Mouse (Mus musculus): ENCODE data around the gene Polr2a.

Gene Polr2a

DNA sequence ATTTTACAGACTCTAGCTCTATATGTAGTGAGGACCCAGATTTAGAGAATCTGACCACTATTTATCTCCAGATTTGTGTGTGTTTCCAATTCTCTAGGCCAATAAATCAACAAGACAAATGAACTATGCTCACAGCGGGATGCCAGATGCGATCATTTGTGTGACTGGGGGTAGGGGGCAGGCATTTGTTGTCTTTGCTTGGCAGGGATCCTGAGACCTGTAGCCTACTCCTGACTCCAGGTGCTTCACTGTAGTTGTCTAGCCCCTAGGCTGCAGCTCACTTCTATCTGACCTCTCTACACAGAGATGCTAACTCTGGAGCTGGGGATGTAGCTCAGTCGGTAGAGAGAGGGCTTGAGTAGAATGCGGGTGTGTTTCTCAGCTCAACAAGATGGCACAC, 23.4 kb upstream of the Polr2a start:
- no peak for DNase-seq

DNA sequence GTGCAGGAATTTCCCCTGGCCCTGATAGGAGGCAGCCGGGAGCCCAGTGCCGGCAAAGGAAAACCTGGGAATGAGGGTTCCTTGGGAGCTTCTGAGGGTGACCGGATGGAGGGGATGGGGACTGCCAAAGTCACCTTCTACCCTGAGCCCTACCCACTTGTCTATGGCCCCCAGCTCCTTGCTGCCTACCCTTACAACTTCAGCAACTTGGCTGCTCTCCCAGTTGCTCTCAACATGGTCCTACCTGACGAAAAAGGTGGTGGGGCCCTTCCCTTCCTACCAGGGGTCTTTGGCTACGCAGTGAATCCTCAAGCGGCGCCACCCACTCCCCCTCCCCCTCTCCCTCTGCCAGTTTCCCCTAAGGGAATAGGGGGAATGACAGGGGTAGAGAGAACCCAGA, 20.5 kb upstream of the Polr2a start:
- no peak for DNase-seq

DNA sequence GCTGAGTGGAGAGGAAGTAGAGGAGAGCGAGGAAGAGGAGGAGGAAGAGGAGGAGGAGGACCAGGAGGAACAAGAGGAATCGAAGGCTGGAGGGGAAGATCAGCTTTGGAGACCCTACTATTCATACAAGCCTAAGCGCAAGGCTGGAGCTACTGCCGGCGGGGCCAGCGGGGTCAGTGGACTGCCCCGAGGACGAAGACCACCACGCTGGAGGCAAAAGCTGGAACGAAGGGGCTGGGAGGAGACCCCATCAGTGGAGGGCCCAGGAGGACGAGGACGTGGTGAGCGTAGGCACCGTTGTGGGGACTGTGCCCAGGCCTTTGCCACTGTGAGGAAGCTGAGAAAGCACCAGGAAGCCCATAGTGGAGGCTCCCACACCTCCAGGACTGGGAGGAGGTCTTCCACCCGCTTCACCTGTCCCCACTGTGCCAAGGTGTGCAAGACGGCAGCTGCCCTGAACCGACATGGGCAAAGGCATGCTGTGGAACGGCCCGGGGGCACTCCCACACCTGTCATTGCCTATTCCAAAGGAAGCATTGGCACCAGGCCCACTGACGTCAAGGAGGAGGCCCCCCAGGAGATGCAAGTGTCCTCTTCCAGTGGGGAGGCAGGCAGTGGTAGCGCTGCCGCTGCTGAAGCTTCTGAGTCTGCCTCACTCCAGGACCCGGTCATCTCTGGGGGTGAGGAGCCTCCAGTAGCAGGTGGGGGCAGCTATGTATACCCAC, 20.0 kb upstream of the Polr2a start:
- DNase-seq = no peak

DNA sequence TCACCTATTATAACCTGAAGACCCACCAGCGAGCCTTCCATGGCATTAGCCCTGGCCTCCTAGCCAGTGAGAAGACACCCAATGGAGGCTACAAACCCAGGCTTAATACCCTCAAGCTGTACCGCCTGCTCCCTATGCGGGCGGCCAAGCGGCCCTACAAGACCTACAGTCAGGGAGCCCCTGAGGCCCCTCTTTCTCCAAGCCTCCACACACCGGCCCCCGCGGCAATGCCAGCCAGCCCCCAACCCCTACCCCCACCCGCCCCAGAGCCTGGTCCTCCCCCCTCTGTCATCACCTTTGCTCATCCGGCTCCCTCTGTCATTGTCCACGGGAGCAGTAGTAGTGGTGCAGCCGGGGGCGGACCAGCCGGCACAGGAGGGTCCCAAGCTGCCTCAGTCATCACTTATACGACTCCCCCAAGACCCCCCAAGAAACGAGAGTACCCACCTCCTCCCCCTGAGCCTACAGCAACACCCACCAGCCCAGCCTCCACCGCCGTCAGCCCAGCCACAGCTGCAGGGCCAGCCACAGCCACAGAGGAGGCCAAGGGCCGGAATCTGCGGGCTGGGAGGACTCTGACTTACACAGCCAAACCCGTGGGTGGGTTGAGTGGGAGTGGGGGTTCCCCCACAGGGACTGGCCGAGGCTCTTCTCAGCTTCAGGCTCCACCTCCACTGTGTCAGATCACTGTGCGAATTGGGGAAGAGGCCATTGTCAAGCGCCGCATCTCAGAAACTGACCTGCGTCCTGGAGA, 19.2 kb upstream of the Polr2a start:
- no peak for DNase-seq

DNA sequence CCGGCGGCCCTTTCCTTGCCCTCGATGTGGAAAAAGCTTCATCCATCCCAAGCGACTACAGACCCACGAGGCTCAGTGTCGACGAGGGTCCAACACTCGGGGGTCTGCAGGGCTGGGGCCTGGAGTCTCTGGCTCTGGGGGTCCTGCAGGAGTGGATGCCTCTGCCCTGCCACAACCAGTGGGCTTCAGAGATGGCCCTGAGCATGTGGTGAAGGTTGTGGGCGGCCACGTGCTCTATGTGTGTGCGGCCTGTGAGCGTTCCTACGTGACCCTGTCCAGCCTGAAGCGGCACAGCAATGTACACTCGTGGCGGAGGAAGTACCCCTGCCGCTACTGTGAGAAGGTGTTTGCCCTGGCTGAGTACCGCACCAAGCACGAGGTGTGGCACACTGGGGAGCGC, 18.1 kb upstream of the Polr2a start:
- DNase-seq = no peak

DNA sequence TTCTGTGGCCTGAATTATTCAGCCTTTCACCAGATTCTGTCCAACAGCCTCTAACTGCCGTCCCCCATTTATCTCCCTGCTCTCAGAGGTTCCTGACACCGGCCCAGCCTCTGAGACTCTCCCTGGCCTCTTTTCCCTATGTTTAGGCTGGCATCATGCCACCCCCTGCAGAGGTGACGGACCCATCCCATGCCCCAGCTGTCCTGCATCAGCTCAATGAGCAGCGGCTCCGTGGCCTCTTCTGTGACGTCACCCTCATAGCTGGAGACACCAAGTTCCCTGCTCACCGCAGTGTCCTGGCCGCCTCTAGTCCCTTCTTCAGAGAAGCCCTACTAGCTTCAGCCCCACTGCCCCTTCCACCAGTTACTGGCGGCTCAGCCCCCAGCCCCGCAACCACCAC, 17.3 kb upstream of the Polr2a start:
- DNase-seq = no peak

DNA sequence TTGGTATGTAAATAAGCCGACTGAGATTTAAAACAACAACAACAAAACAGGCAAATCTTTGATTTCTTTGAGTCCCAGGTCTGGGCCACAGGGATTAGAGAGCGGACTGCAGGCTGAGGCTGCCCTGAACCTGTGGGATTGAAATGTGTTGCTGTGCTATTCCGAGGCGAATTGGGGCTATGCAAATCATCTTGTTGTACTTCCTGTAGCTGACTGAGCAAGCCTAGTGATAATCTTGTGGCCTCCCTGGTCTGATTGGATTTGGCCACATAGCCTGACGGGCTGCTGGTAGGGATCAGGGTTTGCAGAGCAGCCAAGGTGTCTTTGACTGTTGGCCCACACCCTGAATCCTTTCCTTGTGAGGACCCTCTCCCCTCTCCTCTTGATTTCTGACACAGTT, 16.5 kb upstream of the Polr2a start:
- no peak for DNase-seq

DNA sequence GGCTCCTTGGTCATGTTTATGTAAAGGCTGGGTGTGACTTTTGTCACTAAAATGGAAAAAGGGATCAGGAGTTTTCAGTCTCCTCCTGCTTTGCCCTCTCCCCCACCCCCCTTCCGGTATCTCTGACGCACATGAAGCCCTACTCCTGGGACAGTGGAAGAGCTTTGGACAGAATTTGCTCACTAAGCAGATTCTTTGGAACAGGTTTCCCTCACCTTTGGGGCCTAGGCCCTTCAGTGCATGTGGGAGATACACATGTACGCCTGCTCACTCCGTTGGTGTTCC, 9.1 kb upstream of the Polr2a start:
- no peak for DNase-seq

DNA sequence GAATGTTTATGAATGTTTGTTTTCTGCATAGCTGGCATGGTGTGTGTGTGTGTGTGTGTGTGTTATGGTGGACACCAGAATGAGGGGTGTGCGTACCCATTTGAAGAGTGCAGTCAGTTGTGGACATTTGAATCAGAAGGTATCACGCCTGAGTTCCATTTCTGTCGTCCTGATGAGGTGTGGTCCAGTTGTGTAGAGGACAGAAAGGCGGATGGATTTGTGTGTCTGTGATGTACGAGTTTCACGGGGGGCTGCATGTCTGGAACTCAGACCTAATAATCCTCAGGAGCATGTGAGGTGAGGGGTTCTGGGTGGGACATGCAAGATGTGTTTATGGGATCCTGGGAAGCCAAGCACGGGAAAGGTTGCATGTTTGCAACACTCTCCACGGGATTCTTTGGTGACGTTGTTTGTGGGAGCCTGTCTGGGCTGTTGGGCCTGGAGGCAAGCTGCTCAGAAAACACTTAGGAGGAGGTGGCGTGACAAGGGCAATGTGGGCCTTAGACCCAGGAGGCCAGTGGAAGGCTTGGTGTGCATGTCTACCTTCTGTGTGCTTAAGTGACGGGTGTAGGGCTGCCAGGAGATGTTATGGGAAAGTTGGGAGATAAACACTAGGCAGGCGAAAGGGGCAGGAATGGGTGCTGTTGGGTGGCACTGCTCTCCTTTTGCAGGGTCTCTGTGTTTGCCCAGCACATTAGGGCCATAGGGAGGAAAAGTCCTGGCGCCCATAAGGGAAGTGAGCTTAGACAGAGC, 8.6 kb upstream of the Polr2a start:
- no peak for DNase-seq

DNA sequence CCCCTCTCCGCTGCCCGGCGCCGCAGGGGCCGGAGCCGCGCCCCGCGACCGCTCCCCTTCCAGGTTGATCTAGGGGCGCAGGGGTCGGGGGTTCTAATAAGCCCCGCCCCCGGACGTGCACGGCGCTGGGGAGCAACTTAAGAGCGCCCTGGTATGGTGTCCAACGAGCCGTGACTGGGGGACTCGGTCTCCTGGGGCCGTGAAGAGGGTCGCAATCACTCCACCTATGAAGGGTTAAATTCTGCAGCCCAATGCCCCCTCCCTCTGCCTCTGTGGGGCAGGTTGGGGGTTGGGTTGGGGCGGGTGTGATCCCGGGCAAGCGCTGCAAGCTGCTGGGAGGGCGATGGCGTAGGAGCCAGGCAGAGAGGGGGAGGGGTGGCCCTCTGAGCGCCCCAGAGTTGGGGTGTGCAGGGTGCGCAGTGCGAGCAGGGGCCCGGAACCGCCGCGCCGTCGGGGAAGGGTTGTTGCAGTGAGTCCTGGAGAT, 7.7 kb upstream of the Polr2a start:
- DNase-seq = peak; percentile 75

DNA sequence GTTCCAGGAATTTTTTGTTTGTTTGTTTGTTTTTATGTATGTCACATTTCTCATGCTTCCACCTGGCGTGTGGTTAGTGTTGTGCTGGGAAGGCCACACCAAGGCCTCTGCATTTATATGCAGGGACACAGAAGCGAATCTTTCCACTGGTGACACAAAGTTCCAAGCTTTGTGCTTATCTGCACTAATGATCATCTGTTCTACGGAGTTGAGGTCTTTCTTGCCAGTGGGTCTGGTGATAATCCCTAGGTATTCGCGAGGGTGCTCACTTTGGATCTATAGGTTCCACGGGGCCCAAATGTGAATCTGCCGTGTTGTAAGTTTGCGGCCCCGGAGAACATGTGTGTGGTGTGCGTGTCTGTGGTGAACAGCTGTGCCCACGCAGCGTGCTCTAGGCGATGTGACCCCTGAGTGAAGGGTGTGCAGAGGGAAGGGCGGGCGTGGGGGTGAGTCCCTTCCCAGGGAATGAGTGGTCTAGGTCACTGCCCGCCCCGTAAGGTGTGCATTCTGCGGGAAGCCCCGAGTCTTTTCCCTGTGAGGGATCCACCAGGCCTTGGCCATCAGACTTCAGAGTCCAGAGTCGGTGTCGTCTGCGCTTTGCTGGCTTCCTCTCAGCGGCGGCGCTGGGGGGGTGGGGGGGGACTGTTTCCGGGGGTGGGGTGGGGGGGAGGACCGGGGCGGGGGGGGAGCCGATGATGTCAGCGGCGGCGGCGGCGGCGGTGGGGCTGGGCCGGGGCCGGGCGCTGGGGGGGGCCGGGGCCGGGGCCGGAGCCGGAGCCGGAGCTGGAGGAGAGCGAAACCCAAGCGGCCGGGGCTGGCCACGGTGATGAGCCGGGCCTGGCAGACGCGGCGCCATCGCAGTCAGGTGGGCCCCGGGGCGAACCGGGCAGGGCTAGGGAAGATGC, 7.0 kb upstream of the Polr2a start, which contains the start of gene Zbtb4:
Gene Zbtb4 (plus strand): TSS at position 692 of the 905 bp plus-strand sequence.
- peak; percentile 44 for DNase-seq

DNA sequence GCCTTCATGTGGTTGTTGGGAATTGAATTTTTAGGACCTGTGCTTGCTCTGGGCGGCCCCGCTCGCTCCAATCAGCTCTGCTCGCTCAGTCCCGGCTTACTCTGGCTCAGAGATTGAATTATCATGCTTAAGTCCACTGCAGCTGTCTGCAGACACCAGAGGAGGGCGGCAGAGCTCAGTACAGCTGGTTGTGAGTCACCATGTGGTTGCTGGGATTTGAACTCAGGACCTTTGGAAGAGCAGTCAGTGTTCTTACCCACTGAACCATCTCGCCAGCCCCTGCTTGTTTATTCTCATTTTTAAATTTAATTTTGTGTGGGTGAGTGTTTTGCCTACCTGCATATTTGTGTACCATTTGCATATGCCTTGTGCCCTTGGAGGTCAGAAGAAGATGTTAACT, 5.1 kb upstream of the Polr2a start:
- DNase-seq = no peak

DNA sequence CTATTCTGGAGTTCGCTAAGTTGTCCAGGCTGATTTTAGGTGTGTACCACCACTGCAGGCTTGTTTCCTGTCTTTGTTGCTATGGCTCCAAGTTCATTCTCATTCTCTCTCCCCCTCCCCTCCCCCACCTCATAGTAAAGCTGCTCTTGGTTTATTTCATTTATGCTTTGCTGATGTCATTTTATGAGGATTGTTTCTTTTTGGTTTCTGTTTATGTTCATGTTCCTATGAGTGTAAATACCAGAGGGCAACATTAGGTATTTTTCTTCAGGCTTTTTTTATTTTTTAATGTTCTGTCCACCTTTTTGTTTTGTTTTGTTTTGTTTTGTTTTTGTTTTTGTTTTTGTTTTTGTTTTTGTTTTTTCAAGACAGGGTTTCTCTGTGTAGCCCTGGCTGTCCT, 3.4 kb upstream of the Polr2a start, which contains the start of gene Slc35g3:
Gene Slc35g3 (minus strand): TSS at position 101 of the 400 bp plus-strand sequence.
- DNase-seq = no peak

DNA sequence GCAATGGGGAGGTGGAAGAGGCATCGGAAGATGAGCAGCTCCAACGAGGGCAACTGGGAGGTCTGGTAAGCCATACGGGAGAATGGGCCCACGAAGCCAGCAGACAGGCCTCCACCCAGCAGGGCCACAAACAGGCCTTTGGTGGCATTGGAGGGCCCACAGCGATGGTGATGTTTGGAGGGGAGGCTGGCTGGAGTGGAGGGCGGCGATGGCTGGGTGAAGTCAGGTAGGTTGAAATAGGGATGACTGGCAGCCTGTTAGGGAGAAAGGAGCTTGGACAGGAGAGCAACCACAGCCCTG, 2.4 kb upstream of the Polr2a start:
- DNase-seq = no peak

DNA sequence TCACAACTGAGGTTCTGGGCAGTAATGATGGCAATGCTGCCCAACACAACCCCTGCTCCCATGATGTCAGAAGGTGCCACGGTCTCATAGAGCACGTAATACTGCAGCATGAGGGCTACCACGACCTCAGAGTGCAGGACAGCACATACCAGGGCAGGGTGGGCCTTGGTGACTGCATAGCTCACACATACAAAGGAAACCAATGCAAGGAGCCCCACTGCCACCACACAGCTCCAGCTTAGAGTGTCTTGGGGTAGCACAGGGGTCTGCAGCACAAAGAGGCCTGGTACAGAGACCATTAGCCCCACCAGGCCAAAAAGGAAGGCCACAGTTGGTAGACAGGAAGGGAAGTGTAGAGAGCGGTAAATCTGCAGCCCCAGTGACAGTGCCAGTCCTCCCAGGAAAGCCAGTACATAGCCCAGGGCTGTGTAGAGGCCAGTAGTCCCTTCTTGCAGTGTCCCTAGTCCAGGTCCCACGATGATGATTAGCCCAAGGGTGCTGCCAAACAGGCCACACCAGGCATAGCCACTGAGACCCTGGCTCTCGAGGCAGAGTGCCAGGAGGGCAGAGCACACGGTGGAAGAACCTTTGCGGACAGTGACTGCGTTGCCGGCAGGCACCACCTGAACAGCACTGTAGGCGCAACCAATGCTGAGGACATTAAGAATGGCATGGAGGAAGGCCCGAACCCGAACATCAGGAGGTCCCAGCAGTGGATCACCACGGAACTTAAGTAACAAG, 1.9 kb upstream of the Polr2a start:
- no peak for DNase-seq

DNA sequence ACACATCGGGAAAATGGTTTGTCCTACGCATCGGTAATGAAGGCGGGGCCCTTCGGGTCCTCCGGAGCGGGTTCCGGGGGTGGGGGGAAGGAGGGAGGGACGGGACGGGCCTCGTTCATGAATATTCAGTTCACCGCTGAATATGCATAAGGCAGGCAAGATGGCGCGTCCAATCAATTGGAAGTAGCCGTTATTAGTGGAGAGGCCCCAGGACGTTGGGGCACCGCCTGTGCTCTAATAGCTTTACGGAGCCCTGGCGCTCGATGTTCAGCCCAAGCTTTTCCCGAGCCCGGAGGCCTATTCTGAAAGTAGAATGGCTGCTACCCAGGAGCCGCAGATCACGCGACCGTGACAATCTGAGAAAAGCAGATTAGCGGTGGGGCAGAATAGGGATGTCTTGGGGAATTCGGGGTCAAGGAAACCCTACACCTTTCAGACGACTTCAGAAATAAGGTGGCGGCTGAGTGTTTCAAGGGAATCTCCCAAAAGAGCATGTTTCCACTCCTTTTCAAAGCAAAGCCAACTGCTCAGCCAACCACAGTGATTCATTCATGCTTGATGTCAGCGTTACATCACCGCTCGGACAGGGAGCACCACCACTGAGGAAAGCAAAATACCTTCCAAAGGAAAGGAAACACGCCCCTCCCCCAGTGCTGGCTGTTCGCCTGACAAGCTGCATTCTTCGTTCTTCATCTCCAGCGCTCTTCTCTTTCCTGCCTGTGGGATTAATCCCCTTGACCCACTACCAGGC, 709 bp upstream of the Polr2a start:
- DNase-seq = peak; percentile 96

DNA sequence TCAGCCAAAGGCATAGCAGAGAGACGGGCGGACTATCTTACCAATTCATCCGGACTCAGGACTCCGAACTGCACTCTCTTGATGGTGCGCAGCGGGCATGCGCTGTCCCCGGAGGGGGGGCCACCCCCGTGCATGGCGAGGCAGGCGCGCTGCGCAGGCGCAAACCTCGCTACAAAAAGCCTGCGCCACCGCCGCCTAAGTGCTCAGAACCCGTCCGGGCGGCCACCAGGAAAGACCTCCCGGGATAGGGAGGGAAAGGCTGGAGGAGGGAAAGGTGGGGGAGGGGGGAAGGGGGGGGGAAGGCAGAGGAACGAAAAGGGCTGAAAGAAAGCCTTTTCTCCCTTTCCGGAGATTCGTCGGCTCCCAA, 364 bp downstream of the Polr2a start:
- DNase-seq = peak; percentile 97

DNA sequence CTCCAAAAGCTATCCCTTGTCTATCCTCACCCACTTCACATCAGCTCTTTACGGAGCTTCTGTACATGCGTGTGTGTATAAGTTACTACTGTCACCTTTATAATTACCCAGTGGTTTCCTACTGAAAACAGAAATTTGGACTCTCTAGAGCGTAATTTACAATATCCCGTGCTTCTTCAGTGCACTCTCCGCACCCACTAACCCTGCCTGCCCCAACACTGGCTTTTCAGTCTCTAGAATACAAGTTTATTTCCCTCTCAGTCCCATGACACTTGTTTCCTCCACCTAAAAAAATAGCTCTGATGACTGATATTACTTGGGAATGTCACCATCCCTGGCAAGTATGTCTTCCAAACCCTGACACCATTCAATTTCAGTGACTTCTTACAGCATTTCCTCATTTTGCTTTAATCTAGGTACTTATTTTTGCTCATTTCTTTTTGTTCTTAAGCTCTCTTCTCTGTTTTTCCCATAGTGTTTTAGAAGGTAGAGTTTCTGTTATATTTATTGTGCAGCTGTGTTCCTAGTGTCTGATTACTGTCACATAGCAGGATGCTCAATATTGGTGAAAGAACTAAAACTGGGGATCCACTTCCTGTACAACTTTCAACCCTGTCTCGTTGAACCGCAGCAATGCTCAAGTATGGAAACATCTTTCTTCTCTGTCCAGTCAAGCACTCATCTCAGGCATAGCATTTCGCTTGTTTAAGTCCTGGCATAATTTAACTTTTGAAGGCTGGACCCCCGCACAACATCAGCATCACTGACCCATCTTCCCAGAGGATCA, 941 bp downstream of the Polr2a start:
- no peak for DNase-seq

DNA sequence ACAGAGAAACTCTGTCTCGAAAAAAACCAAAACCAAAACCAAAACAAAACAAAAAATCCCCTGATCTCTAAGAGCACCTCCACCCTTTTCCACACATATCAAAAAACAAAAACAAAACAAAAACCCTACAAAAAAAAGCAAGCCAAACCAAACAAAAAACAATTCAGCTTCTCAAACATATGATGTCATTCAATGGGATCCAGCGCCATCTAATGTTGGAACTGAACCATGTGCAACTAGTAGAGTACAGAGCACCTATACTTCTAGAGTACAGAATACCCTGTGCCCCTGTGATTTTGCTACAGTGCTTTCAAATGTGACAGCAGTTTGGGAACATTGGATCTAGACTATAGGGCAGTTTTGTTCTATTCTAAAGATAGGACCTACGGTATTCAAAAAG, 3.7 kb downstream of the Polr2a start:
- no peak for DNase-seq

DNA sequence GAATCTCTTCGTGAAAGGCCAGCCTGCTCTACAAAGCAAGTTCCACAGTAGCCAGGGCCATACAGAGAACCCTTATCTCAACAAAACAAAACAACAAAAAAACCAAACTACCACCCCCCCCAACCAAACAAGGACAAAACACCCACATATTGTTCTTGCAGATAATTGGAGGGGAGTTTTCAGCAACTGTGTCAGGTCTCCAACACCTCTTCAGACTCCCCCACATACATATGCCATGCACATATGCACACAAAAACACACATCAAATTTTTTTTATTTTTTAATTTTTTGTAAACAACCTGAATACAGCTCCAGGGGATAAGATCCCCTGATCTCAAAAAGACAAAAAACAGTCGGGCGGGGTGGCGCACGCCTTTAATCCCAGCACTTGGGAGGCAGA, 4.2 kb downstream of the Polr2a start:
- DNase-seq = no peak

DNA sequence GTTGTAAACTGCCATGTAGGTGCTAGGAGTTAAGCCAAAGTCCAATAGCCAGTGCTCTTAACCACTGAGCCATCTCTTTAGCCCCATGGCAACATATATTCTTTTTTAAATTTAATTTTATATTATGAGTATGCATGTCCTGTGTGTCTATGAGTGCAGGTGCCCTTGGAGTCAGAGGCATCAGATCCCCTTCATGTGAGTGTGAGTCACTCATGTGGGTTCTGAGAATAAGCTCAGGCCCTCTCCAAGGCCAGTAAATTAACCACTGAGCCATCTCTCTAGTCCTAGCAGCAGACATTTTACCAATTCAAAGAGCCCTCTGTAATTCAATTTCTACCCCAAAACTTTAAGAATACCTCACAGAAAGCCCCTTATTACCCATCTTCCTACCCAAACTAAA, 5.8 kb downstream of the Polr2a start:
- DNase-seq = no peak
